Mouse (Mus musculus) intestine, embryonic 16.5 days (tissue): ENCODE measurements around the gene Slc39a11. TPM values are rescaled to one million over a fixed set of nuclear protein-coding genes. Genes with fewer than 3 reads are reported as not detected.
A peak's percentile ranks its signal among the peaks of the same experiment; 100 is the strongest.

ENCODE experiments used
- ATAC-seq: fragments of 200-750 bp; cut with Nextera tagmentation; 2 replicates; pipeline ENCODE4 v1.8.0; 2017; ENCODE audit warnings: moderate TSS enrichment, moderate library complexity
- H3K27ac ChIP-seq: fragments of 300-500 bp; sonication (generic); 2 replicates; pipeline ENCODE4 v1.5.1; 2014; ENCODE audit warnings: mild to moderate bottlenecking, low read length
- H3K27me3 ChIP-seq: fragments of 300-500 bp; sonication (generic); replicated peaks from 2 replicates; pipeline ENCODE4 v1.6.1; 2014; ENCODE audit warnings: low read length, control low read depth, mixed read lengths; ENCODE audit not compliant: control insufficient read depth, insufficient read depth
- H3K36me3 ChIP-seq: fragments of 300-500 bp; sonication (generic); 2 replicates; pipeline ENCODE4 v1.6.1; 2014; ENCODE audit warnings: low read length, control low read depth; ENCODE audit not compliant: control insufficient read depth, insufficient read depth
- H3K4me1 ChIP-seq: fragments of 300-500 bp; sonication (generic); 2 replicates; pipeline ENCODE4 v1.6.1; 2014; ENCODE audit warnings: low read length, control low read depth, mixed read lengths; ENCODE audit not compliant: control insufficient read depth, insufficient read depth
- H3K4me2 ChIP-seq: fragments of 300-500 bp; sonication (generic); 2 replicates; pipeline ENCODE4 v1.6.1; 2014; ENCODE audit warnings: low read depth, low read length, control low read depth
- H3K4me3 ChIP-seq: fragments of 300-500 bp; sonication (generic); 2 replicates; pipeline ENCODE4 v1.5.1; 2014; ENCODE audit warnings: mild to moderate bottlenecking, low read length
- H3K9ac ChIP-seq: fragments of 300-500 bp; sonication (generic); 2 replicates; pipeline ENCODE4 v1.6.1; 2014; ENCODE audit warnings: low read depth, low read length
- H3K9me3 ChIP-seq: fragments of 300-500 bp; sonication (generic); 2 replicates; pipeline ENCODE4 v1.6.1; 2016; ENCODE audit warnings: low read length, control low read depth; ENCODE audit not compliant: control insufficient read depth
- WGBS: fragments of 180-500 bp; shearing (Covaris S2); extraction: QIAGEN DNeasy Blood & Tissue Kit; methylation state at CpG from one replicate; pipeline ENCODE4 v1.1.7; 2014; 5-methylcytosine and 5-hydroxymethylcytosine counted together
- polyA plus RNA-seq: library from polyadenylated mRNA; unstranded; fragments of >200 nt; fragmentation: Nextera tagmentation; extraction: Ambion mirVana; gene quantifications from 2 replicates; pipeline ENCODE4 v1.2.1, GENCODE M21; 2015

Gene Slc39a11
- polyA plus RNA-seq, 1 experiment from 2014 or later: 52.8 TPM

DNA sequence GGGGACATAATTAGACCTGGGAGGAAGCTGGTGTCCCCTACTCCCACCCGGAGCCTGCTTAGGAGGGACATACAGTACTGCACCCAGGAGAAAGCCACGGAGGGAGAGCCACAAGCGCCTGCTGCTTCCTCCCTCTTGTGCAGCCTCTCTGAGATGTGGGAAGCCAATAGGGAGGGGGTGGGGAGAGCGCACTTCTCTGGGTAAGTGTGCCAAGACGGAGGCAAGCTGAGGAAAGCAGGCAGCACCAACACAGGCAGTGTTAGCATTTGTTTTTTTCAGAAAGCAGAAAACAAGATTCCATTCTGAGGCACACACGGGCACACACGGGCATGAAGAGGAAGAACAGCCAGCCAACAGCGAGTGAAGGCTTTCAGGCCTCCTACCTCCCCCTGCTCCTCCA is 129.5 kb downstream of the Slc39a11 start:
- Histone ChIP-seq H3K36me3 (no peaks in the 10 kb centered on the region), H3K4me1 (0 out of 2 replicates have a peak, but pooled peaks cover 3% of the 10 kb centered on the region), H3K4me2 (no peak overlapping the region), H3K9ac (no peak overlapping the region), H3K4me3 (no peak overlapping the region), H3K9me3 (no peaks in the 10 kb centered on the region), H3K27ac (no peak overlapping the region), H3K27me3 (no peaks in the 10 kb centered on the region)
- ATAC-seq: no peak
- WGBS: 69% methylated on average over 8 of the region's 8 CpGs

DNA sequence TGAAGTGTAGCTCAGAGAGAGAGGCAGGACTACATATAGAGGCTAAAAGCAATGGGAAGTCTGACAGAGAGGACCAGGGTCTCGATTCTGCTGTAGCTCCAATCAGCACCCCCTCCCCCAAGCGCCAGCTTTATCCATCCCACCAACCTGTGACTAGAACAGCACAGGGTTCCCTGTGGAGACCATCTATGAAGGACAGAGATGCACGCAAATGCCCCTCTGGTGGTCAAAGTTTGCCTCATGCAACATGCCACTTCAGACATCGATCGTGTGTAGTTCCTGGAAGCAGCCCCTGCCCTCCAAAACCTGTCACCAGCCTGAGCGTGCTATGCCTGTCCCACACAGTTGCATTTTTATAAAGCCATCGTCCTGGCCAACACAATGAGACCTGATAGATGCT is 129.9 kb downstream of the Slc39a11 start:
- Histone ChIP-seq H3K36me3 (no peaks in the 10 kb centered on the region), H3K4me1 (0 out of 2 replicates have a peak, but pooled peaks cover 3% of the 10 kb centered on the region), H3K4me3 (no peak overlapping the region), H3K9ac (no peak overlapping the region), H3K27me3 (no peaks in the 10 kb centered on the region), H3K9me3 (no peaks in the 10 kb centered on the region), H3K27ac (no peak overlapping the region), H3K4me2 (no peak overlapping the region)
- no peak for ATAC-seq
- WGBS: 82% methylated on average over 7 of the region's 7 CpGs

DNA sequence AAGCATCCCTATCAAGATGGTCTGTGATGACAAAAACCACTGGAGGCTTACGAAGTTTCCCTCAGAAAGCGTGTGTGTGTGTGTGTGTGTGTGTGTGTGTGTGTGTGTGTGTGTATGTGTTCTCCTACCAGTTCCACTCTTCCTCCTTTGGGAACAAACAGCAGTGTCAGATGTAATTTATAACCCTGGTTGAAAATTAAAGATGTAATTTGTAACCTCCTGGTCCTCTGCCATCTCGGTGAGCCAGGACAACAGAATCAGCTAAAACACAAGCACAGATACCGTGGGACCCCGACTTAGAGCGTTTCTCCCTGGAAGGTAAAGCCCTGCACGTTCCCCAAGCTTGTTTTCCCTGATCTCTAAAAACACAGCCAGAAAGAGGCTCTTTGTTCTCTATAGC is 131.7 kb downstream of the Slc39a11 start:
- 66% methylated on average over 7 of the region's 7 CpGs for WGBS
- H3K9ac ChIP-seq: no peak overlapping the region
- no peak overlapping the region for H3K4me2 ChIP-seq
- H3K27me3 ChIP-seq: no peaks in the 10 kb centered on the region
- H3K4me3 ChIP-seq: no peak overlapping the region
- no peaks in the 10 kb centered on the region for H3K9me3 ChIP-seq
- ATAC-seq: no peak
- H3K27ac ChIP-seq: no peak overlapping the region
- 0 out of 2 replicates have a peak, but pooled peaks cover 3% of the 10 kb centered on the region for H3K4me1 ChIP-seq
- H3K36me3 ChIP-seq: no peaks in the 10 kb centered on the region

DNA sequence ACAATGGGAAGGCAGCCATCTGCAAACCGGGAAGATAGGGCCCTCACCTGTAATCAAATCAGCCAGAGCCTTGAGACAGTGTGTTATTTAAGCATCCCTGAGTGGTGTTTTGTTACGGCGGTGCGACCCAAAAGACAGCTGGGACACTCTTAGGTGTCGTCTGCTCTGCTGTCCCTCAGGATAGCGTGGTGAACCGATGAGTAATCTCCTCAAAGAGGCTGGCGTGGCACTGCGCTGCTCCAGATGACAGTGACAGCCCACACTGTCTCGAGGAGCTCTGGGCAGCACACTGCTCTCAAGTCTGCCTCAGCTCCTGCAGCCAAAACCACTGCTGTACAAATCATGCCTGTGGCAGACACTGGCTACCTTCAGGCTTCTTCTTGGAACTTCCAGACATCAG is 133.7 kb downstream of the Slc39a11 start:
- ATAC-seq: no peak
- Histone ChIP-seq H3K4me2 (no peak overlapping the region), H3K27me3 (no peaks in the 10 kb centered on the region), H3K27ac (no peak overlapping the region), H3K4me1 (peaks cover 3% of the 10 kb centered on the region; the same call in 1 of the 2 replicates), H3K4me3 (no peak overlapping the region), H3K36me3 (no peaks in the 10 kb centered on the region), H3K9ac (no peak overlapping the region), H3K9me3 (no peaks in the 10 kb centered on the region)
- WGBS: 79% methylated on average over 10 of the region's 10 CpGs

DNA sequence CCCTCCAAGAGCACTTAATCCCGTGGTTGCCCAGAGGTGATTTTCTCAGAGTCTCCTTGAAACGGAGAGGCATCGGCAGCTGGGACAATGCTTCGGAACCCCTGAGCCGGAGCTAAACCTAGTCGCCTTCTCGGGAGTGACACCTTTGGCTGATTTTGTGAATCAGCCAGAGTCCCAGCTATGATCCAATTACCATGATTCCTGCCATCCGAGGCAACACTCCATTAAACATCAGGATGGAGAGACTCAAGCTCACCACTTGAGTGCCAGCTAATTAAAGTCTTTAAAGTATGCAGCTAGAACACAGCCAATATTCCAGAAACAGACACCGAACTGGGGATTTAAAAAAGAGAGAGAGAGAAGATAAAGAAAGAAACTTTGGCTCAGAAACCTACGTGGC is 136.9 kb downstream of the Slc39a11 start:
- Histone ChIP-seq H3K4me3 (no peak overlapping the region), H3K4me2 (no peak overlapping the region), H3K36me3 (no peaks in the 10 kb centered on the region), H3K4me1 (peaks cover 5% of the 10 kb centered on the region), H3K27ac (no peak overlapping the region), H3K27me3 (no peaks in the 10 kb centered on the region), H3K9ac (no peak overlapping the region), H3K9me3 (no peaks in the 10 kb centered on the region)
- WGBS: 91% methylated on average over 10 of the region's 10 CpGs
- ATAC-seq: no peak

DNA sequence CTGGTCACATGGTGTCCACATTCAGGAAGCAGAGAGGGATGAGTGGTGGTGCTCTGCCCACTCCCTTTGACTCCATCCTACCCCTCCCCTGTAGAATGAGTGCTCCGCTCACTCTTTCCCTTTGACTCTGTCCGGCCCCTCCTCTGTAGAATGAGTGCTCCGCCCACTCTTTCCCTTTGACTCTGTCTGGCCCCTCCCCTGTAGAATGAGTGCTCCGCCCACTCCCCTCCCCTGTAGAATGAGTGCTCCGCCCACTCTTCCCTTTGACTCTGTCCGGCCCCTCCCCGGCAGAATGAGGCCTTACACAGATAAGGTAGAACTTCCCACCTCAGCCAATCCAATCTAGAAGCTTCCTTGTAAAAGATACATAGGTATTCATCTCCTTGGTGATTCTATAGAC is 137.7 kb downstream of the Slc39a11 start:
- no peaks in the 10 kb centered on the region for H3K36me3 ChIP-seq
- H3K4me3 ChIP-seq: no peak overlapping the region
- 88% methylated on average over 7 of the region's 7 CpGs for WGBS
- peak; percentile 61 for ATAC-seq
- no peak overlapping the region for H3K27ac ChIP-seq
- H3K4me2 ChIP-seq: no peak overlapping the region
- H3K9me3 ChIP-seq: no peaks in the 10 kb centered on the region
- H3K27me3 ChIP-seq: no peaks in the 10 kb centered on the region
- peaks cover 5% of the 10 kb centered on the region for H3K4me1 ChIP-seq
- no peak overlapping the region for H3K9ac ChIP-seq

DNA sequence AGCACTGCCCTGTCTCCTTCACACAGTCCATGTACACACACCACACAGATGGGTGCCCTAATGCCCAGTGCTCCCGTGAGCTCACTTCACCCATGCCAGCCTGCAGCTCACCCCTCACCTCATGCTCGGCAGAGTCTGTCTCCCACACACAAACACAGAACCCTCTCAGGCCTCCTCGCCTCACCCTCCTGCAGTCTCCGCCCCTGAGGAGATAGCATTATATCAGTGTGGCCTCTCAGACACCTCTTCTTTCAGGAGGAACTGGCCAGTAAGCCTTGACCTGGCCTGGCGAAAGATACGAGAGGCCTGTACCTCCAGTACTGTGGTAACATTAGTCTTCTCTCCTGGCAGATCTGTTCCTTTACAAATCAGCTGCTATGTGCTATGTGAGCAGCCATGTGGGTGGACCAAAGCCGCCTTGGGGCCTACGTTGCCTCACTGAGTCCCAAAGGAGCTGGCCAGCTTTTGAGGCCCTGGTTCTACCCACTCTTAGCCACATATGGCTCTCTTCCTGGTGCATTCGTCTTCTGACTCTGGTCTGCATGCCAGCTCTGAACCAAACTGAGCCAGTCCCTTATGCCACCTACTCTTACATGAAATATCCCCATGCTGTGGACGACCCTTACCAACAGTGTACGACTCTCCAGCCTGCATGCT is 138.8 kb downstream of the Slc39a11 start:
- Histone ChIP-seq H3K4me1 (peaks cover 5% of the 10 kb centered on the region), H3K4me3 (no peak overlapping the region), H3K9ac (no peak overlapping the region), H3K4me2 (no peak overlapping the region), H3K9me3 (no peaks in the 10 kb centered on the region), H3K36me3 (no peaks in the 10 kb centered on the region), H3K27ac (no peak overlapping the region), H3K27me3 (no peaks in the 10 kb centered on the region)
- no peak for ATAC-seq
- 79% methylated on average over 11 of the region's 11 CpGs for WGBS

DNA sequence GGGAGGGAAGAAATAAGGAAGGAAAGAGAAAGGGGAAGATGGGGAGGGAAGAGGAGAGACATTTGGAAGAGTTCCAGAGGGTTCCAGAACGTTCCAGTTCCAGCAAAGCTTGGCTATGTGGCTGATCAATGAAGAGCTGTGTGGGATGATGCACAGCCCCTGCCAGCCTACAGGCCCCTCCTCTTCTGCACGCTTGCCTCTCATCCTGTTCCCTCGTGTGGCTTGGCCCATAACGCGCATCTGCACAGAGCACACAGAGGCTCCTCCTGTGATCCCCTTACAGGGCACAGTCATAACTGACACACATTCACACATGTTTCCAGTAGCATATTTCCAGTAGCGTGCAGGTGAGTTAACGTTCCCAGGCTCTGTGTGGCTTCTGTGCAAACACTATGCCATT is 139.6 kb downstream of the Slc39a11 start:
- H3K9me3 ChIP-seq: no peaks in the 10 kb centered on the region
- no peak for ATAC-seq
- H3K4me2 ChIP-seq: no peak overlapping the region

DNA sequence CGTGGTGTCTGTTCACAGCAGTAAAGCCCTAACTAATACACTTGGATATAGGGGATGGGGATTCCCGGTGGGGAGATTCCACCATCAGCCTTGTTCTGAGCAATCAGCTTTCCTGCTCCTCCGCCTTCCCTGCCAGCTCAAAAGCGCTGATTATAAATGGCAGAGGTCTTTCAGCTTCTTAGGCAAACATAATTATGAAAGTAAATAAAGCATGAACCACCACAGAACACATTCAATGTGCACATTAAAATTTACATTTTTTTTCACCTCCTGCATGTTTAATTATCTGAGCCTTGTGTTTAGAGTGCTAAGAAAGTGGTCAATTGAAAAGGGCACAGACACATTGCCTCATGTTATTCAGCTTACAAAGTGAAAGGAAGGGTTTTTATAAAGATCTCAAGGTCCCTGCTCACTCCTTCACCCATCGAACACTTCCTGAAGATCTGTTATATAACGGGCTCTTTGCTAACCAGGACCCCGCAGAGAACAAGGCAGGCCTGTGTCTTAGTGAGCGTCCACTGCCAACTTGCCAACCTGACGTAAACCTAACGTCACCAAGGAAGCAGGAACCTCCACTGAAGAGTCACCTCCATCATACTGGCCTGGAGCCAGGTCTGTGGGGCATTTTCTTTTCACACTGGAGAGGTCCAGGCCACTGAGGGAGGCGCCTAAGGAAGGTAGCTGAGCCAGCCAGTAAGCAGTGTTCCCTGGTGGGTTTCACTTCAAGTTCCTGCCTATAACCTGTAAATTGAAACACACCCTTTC is 142.0 kb downstream of the Slc39a11 start:
- no peak for ATAC-seq
- no peak overlapping the region for H3K27ac ChIP-seq
- H3K4me3 ChIP-seq: no peak overlapping the region

More for the DNA sequence above, 139.6 kb downstream of the Slc39a11 start:
- Histone ChIP-seq H3K27ac (no peak overlapping the region), H3K27me3 (no peaks in the 10 kb centered on the region), H3K4me1 (peaks cover 5% of the 10 kb centered on the region), H3K36me3 (no peaks in the 10 kb centered on the region), H3K4me3 (no peak overlapping the region), H3K9ac (no peak overlapping the region)
- 67% methylated on average over 7 of the region's 7 CpGs for WGBS

More for the DNA sequence above, 142.0 kb downstream of the Slc39a11 start:
- Histone ChIP-seq H3K9ac (no peak overlapping the region), H3K36me3 (no peaks in the 10 kb centered on the region), H3K4me2 (no peak overlapping the region), H3K9me3 (no peaks in the 10 kb centered on the region), H3K27me3 (no peaks in the 10 kb centered on the region), H3K4me1 (peaks cover 14% of the 10 kb centered on the region)
- WGBS: 66% methylated on average over 11 of the region's 11 CpGs
